Mouse (Mus musculus): ENCODE measurements around the gene Taf5. TPM values are rescaled to one million over a fixed set of nuclear protein-coding genes. Genes with fewer than 3 reads are reported as not detected.

Taf5 gene
- polyA plus RNA-seq, 1 experiment from 2014 or later = 8.5 TPM

GRCm38 (mm10) chr19:47128835-47129234 lies 61.3 kb downstream of the Taf5 start:
- Histone ChIP-seq H3K27ac (ENCODE audit: low read length) (no peak overlapping the region), H3K36me3 (ENCODE audit: control insufficient read depth, insufficient read depth, low read length) (peaks cover 78% of the 10 kb centered on the region), H3K27me3 (ENCODE audit: control insufficient read depth, insufficient read depth, low read length) (no peaks in the 10 kb centered on the region), H3K4me3 (ENCODE audit: low read depth, low read length) (no peak overlapping the region), H3K9me3 (ENCODE audit: control insufficient read depth, low read depth, low read length) (no peaks in the 10 kb centered on the region), H3K9ac (replicated peaks; ENCODE audit: low read depth, low read length) (no peak overlapping the region), H3K4me1 (ENCODE audit: control insufficient read depth, insufficient read depth, low read length) (no peaks in the 10 kb centered on the region), H3K4me2 (replicated peaks; ENCODE audit: low read depth, low read length) (no peak overlapping the region)
- WGBS = 92% methylated on average over 11 of the region's 11 CpGs
- ATAC-seq (ENCODE audit: insufficient number of reproducible peaks, insufficient read depth, low FRiP score, low read depth) = no peak

DNA sequence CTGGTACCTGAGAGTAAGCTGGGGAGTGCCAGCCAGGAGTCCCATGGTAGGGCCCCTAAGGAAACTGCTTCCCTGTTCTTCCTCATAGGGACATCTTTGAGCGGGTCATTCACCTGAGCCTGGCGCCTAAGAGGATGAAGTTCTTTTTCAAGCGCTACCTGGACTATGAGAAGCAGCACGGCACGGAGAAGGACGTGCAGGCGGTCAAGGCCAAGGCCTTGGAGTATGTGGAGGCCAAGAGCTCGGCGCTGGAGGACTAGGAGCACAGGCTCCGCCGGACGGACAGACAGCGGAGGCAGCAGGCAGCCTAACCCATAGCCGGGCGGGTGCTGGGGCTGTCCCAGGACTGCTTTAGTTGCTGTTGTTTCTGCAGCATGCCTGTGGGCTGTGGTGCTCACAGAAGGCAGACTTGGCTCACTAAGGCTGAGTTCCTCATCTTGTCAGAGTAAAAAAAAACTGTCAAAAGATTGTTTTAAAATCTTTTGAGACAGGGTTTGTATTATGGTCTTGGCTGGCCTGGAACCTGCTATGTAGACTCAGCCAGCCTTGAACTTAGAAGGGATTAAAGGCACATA lies 63.1 kb downstream of the Taf5 start:
- peaks cover 66% of the 10 kb centered on the region for H3K36me3 ChIP-seq (ENCODE audit: control insufficient read depth, insufficient read depth, low read length)
- no peaks in the 10 kb centered on the region for H3K4me1 ChIP-seq (ENCODE audit: control insufficient read depth, insufficient read depth, low read length)
- no peaks in the 10 kb centered on the region for H3K9me3 ChIP-seq (ENCODE audit: control insufficient read depth, low read depth, low read length)
- no peak overlapping the region for H3K4me3 ChIP-seq (ENCODE audit: low read depth, low read length)
- no peak overlapping the region for H3K9ac ChIP-seq (replicated peaks; ENCODE audit: low read depth, low read length)
- no peak overlapping the region for H3K4me2 ChIP-seq (replicated peaks; ENCODE audit: low read depth, low read length)
- no peak overlapping the region for H3K27ac ChIP-seq (ENCODE audit: low read length)
- H3K27me3 ChIP-seq (ENCODE audit: control insufficient read depth, insufficient read depth, low read length) = no peaks in the 10 kb centered on the region
- ATAC-seq (ENCODE audit: insufficient number of reproducible peaks, insufficient read depth, low FRiP score, low read depth) = no peak
- 94% methylated on average over 15 of the region's 15 CpGs for WGBS

Other genes starting within 250 kb of the Taf5 start
- 16.0 and 18.7 TPM in 2 replicates for gene Ina, start 53.0 kb upstream of the Taf5 start, polyA plus RNA-seq (2014; fragmentation: Nextera tagmentation; extraction: Ambion mirVana)
- 84.2 and 106 TPM in 2 replicates for gene Nt5c2, start 52.6 kb upstream of the Taf5 start, polyA plus RNA-seq (2014; fragmentation: Nextera tagmentation; extraction: Ambion mirVana)
- gene Pcgf6, start 16.8 kb upstream of the Taf5 start, polyA plus RNA-seq (2014; fragmentation: Nextera tagmentation; extraction: Ambion mirVana) = 22.0 and 24.0 TPM in 2 replicates
- gene Usmg5, start 22.9 kb downstream of the Taf5 start, polyA plus RNA-seq (2014; fragmentation: Nextera tagmentation; extraction: Ambion mirVana) = 1,169 and 1,234 TPM in 2 replicates
- gene Pdcd11, start 23.0 kb downstream of the Taf5 start, polyA plus RNA-seq (2014; fragmentation: Nextera tagmentation; extraction: Ambion mirVana) = 10.0 and 11.6 TPM in 2 replicates
- 2.3 and 2.5 TPM in 2 replicates for gene Calhm2, start 70.5 kb downstream of the Taf5 start, polyA plus RNA-seq (2014; fragmentation: Nextera tagmentation; extraction: Ambion mirVana)
- not detected in 2 replicates for gene Calhm1, start 76.5 kb downstream of the Taf5 start, polyA plus RNA-seq (2014; fragmentation: Nextera tagmentation; extraction: Ambion mirVana)
- gene Calhm3, start 90.0 kb downstream of the Taf5 start, polyA plus RNA-seq (2014; fragmentation: Nextera tagmentation; extraction: Ambion mirVana) = not detected in 2 replicates
- 9.5 and 10.2 TPM in 2 replicates for gene Neurl1a, start 111.1 kb downstream of the Taf5 start, polyA plus RNA-seq (2014; fragmentation: Nextera tagmentation; extraction: Ambion mirVana)